Mouse (Mus musculus) thymus, adult 2 months (tissue): ENCODE data around the gene Rev1.

Experiments used
- CTCF ChIP-seq: fragments of 200-500 bp; IDR thresholded peaks from 2 replicates; pipeline ENCODE4 v1.5.1; 2012; ENCODE audit warnings: mild to moderate bottlenecking, control low read depth, low read length, moderate library complexity, borderline replicate concordance; ENCODE audit not compliant: control insufficient read depth, poor library complexity, insufficient read depth; ENCODE audit errors: extremely low read depth
- POLR2A ChIP-seq: fragments of 200-500 bp; IDR thresholded peaks from 2 replicates; pipeline ENCODE4 v1.6.1; 2012; ENCODE audit warnings: mild to moderate bottlenecking, low read length, control low read depth, moderate library complexity; ENCODE audit not compliant: control insufficient read depth, poor library complexity, insufficient read depth; ENCODE audit errors: extremely low read depth

GRCm38 (mm10) chr1:38130715-38131483, 1.3 kb upstream of the Rev1 start:
- TF ChIP-seq POLR2A (no peak), CTCF (no peak)
